Mouse (Mus musculus): Measurements from ENCODE around the gene Gm20388.

DNA sequence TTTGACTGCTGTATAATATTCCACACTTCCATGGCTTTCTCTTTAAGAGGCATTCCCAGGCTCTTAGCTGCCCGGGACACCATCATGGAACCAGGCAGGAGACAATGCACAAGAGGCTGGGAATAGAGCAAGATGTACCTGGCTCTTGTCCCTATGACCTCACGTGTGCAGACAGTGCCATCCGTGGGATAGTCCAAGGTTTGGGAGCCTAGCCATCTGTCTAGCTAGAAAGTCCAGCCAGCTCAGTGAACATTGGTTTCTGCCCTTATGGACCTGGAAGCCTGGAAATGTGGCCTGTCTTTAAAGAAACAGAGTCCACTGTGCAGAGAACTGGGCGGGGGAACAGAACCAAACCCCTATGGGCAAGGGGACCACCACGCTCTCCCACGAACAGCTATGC, 107.1 kb downstream of the Gm20388 start:
- TF ChIP-seq CTCF (IDR thresholded peaks at IDR 0.05; ENCODE audit: low read depth): no peak
- TF ChIP-seq EP300 (optimal IDR thresholded peaks at IDR 0.05): no peak
